Mouse (Mus musculus): ENCODE measurements around the gene Papss2.

The Papss2 gene

GRCm38 (mm10) chr19:32710288-32710687 is 114.7 kb downstream of the Papss2 start:
- DNase-seq (ENCODE audit: low read depth, low spot score) = no peak

GRCm38 (mm10) chr19:32711761-32712541 is 116.4 kb downstream of the Papss2 start:
- peak; percentile 70 for DNase-seq (ENCODE audit: low read depth, low spot score)

- peak; percentile 51 for DNase-seq (ENCODE audit: low read depth, low spot score)
These were observed 117.0 kb downstream of the Papss2 start for GRCm38 (mm10) chr19:32712588-32713042.

DNA sequence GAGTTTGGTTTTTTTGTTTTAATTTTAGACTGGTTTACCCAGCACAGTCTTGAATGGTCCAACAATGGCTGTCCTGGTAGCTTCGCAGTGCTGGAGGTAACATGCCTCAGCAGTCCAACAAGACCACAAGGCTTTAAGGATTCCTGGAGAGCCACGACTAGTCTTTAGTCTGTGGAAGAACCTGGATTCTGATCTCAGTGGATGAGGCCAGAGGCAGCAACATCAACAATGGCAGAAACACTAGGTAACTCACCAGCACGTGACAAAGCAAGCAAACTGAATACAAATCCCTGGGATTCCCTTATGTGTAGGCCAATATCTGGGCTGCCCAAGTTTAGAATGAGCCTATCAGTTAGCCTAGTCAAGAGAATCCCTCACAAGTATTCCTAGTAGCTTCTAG is 117.9 kb downstream of the Papss2 start:
- no peak for DNase-seq (ENCODE audit: low read depth, low spot score)

- no peak for DNase-seq (ENCODE audit: low read depth, low spot score)
These were observed 119.6 kb downstream of the Papss2 start for GRCm38 (mm10) chr19:32715201-32715600.

- DNase-seq (ENCODE audit: low read depth, low spot score) = no peak
These were observed 120.1 kb downstream of the Papss2 start for GRCm38 (mm10) chr19:32715681-32716080.

All from brain, embryonic 18.5 days (tissue).